Mouse (Mus musculus) hematopoietic stem cell, adult 5-6 weeks (primary cell): ENCODE measurements around the gene Ttc8. TPM values are rescaled to one million over a fixed set of nuclear protein-coding genes. Genes with fewer than 3 reads are reported as not detected.
"Not testable (repeated sequence)": the region's sequence is repeated elsewhere in the genome, so short reads cannot be mapped to it uniquely, and the experiment has no call there.

Source experiments
- ATAC-seq, 2 experiments: fragments of 125-278 bp in 1 of 2; replicated peaks in 1 of 2; 2 replicates each; pipeline ENCODE4 v1.8.0; 2016 to 2017; ENCODE audit warnings: inconsistent platforms in 2 of 2, mild to moderate bottlenecking in 2 of 2, moderate number of reproducible peaks in 2 of 2, low read depth in 1 of 2, moderate TSS enrichment in 1 of 2; ENCODE audit not compliant: low FRiP score in 2 of 2, poor library complexity in 2 of 2, severe bottlenecking in 2 of 2, insufficient read depth in 1 of 2, low TSS enrichment in 1 of 2
- total RNA-seq: library from RNA; stranded (forward); fragments of 172-1452, 232-1000 nt; gene quantifications from 2 replicates; pipeline ENCODE4 v1.2.3, GENCODE M21; 2017

The Ttc8 gene
- 14.9 and 27.5 TPM in 2 replicates for total RNA-seq

DNA sequence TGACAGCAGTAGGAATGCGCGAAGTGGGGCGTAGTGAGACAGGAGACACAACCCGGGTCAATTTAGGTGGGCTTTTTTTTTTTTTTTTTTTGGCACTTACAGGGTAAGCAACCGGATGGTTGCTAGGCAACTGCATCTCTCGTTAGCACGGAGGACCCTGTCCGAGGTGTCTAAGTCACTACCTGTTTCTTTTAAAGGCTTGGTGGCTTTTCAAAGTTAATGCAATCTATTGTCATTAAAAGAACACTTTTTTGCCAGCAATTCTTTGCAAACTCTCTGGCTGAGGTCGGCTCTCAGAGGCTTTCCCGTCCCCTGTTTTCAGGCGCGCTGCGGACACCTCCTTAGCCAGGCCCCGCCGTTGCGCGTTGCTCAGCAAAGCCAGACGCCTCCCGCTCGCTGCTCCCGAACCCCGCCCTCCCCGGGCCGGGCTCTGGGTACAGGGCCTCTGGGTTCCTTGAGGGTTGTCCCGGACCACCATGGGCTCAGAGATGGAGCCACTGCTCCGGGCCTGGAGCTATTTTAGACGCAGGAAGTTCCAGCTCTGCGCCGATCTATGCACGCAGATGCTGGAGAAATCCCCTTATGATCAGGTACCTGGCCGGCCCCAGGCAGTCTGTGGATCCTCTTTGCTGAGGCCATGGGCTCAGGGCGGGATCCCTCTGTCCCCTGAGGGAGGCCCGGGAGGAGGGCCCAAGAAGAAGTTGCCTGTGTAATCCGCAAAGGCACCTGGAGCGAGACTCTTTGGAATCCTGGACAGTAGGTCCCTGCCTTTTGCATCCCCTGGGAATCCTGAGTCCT lies at the start of gene Ttc8:
Gene Ttc8, plus strand, starts transcription at position 381 of the 798 bp plus-strand sequence.
- ATAC-seq: peak; percentile 98 to 99

- no peak for ATAC-seq
These were observed 47.5 kb upstream of the Ttc8 start for GRCm38 (mm10) chr12:98872836-98873235.

- no peak for ATAC-seq
These were observed 45.2 kb upstream of the Ttc8 start for GRCm38 (mm10) chr12:98875216-98875615.

DNA sequence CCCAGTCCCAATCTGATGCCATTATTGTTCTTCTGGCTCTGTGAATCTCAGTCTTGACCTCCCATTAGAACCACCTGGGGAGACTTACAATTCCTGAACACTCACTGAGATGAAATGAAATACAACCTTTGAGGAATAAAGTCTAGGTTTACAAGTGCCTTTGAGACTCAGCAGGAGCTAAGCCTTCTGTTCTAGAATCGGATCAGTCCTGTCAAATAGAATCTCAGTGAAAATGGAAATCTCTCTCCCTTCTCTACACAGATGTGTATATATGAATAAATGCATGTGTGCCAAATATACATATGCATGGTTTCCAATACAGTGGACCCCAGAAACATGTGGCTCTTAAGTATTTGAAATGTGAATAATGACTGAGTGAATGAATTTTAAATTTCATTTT lies 41.7 kb upstream of the Ttc8 start:
- ATAC-seq: no peak

DNA sequence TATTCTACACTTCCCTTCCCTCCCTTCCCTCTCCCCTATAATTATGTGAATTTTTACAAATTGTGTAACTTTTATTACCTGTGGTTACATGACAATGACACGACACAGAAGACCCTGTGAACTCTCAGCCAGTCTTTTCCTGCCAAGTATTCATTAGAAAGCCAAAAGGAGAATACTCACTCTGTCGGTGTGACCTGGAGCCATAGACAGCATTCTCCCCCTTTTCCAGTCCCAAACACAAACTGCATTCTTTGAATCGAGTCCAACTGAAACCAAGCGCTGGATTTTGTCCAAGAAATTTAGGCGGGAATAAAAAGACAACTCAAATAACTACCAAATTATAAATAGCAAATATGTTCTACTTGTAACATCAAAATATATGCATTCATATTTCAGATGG lies 38.6 kb upstream of the Ttc8 start:
- no peak for ATAC-seq

DNA sequence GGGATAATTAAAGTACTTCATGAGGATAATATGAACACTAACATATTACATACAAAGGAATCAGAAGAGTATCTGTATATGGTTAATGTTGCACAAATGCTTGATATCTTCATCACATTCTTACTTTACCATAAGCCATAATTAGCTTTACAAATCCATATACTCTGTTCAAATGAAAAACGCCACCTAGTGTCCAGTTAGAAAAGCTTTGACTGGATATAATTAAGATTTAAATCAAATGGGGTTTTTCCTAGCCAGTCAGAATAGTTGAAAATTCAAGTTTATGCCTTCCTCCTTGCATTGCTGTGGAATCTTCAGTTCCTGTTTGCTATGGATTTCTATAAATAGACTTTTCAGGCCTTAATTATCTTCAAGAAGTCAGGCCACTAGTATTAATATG lies 35.9 kb upstream of the Ttc8 start:
- peak in 1 of 2 experiments; percentile 58; a peak in 1 of 4 replicates for ATAC-seq

DNA sequence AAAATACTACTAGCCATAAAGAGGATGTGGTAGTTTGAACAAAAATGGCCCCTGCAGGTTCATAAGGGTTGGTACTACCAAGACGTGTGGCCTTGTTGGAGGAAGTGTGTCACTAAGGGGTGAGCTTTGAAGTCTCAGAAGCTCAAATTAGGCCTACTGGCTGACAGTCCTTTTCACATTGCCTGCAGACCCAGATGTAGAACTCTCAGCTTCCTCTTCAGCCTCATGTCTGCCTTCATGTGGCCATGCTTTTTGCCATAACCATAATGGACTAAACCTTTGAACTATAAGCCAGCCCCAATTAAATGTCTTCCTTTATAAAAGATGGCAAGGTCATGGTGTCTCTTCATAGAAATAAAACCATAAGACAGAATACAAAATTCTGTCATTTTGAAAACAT lies 23.6 kb upstream of the Ttc8 start:
- ATAC-seq: no peak

DNA sequence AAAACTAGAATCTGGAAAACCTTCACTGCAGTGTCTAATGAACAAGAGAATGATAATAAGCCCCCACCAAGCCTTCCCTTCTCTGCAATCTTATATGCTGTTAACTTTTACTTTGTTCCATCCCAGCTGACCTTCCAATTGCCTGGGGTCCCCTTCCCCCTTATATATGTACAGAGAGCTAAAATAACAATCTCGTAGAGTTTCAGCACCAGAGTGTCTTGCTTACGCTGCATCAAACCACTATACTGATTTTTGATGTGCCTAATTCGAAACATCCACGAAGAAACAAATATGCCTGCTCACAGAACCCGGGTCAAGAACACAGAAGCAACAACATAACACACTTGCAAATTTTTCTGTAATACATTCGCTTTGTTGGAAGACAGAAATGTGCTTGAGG lies 20.7 kb upstream of the Ttc8 start:
- no peak for ATAC-seq

- peak; percentile 28 to 35; a peak in 2 of 4 replicates for ATAC-seq
These were observed 20.0 kb upstream of the Ttc8 start for GRCm38 (mm10) chr12:98900341-98900880.

DNA sequence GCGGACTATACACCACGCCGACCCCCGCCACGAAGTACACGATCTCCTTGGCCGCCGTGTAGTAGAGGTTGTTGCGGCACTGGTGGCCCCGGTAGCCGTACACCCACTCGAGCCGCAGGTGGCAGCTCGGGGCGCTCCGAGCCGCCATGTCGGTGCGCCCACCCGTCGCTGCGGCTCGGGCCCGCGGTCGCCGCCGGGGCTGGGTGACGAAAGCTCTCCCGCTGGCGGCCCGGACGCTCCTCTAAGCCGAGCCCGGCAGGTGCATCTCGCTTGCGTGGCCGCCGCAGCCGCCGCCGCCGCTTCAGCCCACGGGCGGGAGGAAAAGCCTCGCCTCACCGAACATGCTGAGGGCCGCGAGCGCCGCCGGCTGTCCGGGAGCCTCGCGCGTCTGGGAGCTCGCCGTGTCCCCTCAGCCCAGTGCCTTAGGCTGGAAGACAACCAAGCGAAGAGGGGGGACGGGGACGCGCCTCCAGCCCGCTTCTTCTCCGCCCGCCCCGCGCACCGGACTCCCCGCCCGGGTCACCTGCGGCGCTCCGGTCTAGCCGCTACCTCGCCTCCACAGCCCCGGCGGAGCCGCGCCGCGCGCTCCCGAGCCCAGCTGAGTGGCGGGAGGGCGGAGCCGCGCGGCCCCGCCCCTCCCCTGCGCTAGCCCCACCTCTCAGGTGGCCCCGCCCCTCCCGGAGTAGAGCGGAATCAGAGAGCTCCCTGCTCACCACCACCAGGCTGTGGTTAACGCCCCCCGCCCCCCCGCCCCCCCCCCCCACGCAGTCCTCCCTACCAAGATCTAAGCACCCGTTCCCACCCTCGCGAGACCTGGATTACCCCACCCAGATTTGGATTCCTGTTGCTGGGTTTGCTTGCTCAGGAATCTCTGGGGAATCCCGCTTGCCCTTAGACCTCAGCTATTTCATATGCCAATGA lies 19.2 kb upstream of the Ttc8 start, which contains the start of gene Eml5:
Gene Eml5, minus strand, starts transcription at position 604 of the 921 bp plus-strand sequence.
- ATAC-seq: peak; percentile 65 to 75

DNA sequence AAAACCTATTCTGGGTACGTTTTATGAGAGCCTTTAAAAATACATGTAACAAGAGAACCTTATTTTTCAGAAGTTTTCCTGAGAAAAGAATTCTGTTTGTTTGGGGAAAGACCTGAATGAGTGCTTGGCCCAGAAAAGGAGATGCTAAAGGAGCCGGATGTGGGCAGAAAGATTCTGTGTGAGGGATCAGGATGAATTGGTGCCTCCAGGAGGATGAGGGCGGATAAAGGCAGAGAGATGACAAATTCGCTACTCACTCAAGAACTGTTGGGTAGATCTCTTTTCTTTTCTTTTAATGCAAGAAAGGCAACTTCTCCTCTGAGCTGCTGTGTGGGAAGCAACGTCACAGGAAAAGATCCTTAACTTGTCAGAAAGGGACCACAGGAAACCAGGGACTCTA lies 14.9 kb upstream of the Ttc8 start:
- no peak for ATAC-seq

- no peak for ATAC-seq
These were observed 10.3 kb upstream of the Ttc8 start for GRCm38 (mm10) chr12:98910096-98910495.

GRCm38 (mm10) chr12:98931174-98931573 lies 10.8 kb downstream of the Ttc8 start:
- no peak for ATAC-seq

DNA sequence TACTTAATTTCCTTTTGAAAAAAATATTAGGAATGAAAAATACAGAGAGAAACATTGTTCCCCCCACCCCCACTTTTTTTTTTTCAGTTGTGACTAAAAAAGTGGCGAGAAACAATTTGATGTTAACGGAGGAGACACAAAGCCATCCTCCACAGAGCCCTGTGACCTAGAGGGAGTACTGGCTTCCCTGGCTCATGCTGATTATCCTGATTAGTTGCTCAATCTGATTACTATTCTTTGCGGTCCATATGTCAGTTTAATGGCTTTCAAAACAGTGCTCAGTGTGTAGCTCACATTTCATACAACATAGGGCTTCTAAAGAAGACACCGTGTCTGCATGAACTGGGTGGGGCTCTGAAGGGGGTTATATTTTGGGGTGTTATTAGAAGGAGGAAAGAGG lies 12.1 kb downstream of the Ttc8 start:
- ATAC-seq: no peak

- no peak for ATAC-seq
These were observed 12.5 kb downstream of the Ttc8 start for GRCm38 (mm10) chr12:98932856-98933255.

- not testable (repeated sequence) for ATAC-seq
These were observed 30.9 kb downstream of the Ttc8 start for GRCm38 (mm10) chr12:98951295-98951694.

DNA sequence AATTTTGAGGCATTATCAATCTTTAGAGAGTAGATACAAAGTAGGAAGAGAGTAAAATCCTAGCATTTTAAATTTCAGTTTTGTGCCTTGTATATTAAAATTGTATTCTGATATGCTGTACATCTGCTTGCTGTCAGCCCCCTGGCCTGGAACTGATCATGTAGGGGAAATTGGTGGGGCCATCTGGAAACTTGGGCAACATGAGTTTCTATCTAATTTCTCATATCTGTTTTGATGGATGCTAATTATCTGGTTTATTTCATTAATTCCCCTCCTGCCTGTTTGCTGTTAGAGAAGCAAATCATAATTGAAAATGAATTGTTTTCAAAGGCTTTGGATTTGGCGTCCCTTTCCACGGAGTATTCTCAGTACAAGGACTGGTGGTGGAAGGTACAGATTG lies 36.6 kb downstream of the Ttc8 start:
- no peak for ATAC-seq

GRCm38 (mm10) chr12:98957455-98957854 lies 37.1 kb downstream of the Ttc8 start:
- no peak for ATAC-seq
